Mouse (Mus musculus) embryo, embryonic 10.5 days (tissue): ENCODE measurements around the gene Emg1.

Source experiments
- DNase-seq: peaks from one replicate; pipeline ENCODE4 v3.0.0-alpha.2; 2015; ENCODE audit warnings: low spot score

The Emg1 gene

DNA sequence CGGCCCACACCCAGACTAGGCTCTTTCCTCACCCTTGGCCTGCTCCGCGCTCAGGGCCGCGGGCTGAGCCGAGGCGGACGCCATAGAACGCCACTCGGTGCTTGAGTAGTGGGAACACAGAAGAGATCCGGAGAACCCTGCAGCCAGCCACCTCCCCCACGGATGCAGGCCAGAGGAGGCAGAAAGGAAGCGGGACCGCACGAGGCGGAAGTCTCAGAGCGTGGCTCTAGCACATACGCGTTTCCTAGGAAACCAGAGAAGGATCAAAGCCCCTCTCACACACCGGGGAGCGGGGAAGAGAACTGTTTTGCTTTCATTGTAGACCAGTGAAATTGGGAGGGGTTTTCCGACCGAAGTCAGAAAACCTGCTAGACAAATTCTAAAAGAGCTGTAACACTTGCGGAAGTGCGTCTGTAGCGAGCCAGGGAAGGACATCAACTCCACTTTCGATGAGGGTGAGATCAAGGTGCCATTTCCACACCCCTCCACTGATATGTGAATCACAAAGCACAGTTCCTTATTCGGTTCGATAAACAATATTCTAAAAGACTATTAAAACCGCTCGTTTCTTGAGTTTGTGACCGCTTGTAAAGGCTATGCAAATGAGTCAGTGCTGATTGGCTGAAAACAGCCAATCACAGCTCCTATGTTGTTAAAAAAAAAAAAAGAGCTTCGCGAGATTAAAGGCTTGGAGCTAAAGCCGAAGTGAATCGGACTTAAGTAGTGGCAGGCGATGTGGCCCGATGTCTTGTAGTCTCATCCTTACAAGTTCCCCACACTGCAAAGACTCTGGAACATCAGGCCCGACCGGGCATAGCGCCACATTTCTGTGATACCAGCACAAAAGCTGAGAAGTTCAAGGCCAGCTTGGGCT, 29.1 kb upstream of the Emg1 start, which contains the start of gene Grcc10:
Grcc10 (minus strand) TSS at position 487 of the 874 bp plus-strand sequence.
- peak; percentile 98 for DNase-seq

DNA sequence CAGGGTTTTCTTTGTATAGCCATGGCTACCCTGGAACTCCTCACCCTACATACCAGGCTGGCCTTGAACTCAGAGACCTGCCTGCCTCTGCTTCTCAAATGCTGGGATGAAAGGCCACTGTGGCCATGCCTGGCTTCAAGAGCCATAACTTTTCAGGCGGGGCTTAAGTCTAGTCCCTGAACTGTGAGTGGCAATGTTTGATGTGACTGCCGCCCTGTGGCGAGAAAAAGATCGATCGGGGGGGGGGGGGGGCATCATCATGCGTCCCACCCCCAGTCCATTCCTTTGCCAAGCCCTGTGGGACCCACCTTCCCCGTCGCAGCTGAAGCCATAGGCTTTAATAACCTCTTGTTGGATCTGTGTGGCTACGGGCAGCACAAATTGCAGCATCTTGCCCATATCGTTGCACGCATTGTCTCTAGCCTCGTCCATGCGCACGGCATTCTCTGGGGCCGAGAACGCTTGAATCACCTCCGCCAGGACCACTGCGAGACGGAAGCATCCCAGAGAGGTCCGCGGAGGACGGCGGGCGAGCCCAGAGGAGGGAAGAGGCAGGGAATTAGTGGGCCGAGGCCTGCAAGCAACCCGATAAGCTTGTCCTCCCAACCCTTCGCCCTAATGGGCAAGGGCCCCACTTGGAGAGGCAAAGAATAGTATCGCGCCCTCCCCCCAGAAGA, 28.4 kb upstream of the Emg1 start:
- peak; percentile 79 for DNase-seq

DNA sequence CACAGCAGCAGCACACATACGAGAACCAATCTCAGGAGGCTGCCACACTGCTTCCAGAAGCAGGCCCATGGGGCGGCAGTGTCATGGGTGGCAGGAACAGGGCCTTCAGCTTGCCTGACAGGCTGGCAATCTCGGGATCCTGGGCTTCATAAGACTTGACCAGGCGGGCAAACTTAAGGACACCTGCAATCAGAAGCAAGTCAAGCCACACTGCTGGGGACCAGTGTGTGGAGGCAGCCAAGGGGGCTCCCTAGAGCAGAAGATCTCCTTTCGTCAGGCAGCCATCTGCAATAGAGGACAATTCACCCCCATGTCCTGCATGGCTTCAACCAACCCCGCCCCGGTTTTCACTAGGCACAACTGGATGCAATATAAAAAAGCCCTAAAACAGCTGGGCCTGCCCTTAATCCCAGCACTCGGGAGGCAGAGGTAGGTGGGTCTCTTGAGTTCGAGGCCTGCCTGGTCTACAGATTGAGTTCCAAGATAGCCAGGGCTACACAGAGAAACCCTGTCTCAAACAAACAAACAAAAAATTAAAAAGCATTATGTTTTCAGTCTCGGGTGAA, 27.3 kb upstream of the Emg1 start:
- DNase-seq, result no peak

DNA sequence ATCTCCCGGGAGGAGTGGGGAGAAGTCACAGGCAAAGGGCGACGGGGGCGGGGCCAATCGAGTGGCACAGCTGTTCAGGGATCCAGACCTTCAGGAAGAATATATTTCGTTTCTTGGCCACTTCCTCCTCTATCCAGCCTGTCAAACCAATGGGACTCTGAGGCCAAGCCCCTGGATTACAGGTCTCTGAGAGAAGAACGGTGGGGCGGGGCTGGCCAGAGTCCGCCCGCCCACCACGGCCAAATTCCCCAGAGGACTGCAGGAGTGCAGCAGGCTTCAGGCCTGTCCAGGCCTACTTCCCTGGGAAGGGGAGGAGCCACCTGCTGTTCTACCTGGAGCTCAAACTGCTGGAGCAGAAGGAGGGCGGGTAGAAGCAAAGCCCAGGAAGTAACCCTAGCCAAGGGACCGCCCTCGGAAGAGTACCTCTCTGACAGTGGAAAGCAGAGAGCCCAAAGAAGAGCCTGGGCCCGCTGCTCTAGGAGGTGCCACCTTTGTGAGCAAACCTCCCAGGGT, 26.6 kb upstream of the Emg1 start, which contains the start of gene Ptpn6:
Ptpn6 (minus strand) TSS at position 204 of the 513 bp plus-strand sequence.
- DNase-seq, result peak; percentile 56

DNA sequence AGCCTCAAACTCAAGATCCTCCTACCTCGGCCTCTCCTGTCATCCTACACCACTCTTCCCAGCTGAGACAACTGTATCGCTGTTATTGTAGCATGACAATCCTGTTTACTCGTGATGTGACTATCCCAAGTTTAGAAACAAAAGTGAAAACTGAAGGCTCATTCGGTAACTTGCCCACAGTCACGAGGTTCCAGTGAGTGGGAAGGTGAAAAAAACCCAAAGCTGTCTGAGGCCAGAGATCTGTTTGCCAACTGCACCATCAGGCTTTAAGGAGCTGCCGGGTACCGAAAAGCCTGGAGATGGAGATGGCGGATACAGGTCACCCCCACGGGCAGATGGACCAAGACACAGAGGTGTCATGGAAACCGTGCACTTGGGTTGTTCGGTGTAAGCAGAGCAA, 25.1 kb upstream of the Emg1 start:
- DNase-seq, result no peak

DNA sequence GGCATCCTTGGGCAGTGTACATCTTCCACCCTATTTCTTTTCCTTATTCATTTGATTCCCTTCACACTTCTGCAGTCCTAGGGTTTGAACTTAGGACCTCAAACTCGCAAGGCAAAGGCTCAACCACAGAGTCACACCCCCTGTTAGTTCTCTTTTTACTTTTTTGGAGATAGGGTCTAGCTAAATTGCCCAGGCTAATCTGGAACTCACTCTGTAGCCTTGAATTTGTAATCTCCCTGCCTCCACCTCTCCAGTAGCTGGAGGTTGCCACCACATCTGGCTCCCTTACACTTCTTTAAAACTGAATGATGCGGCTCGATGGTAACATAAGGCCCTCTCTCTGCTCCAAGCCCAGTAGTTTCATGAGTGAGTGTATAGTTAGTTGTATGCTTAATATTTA, 22.4 kb upstream of the Emg1 start:
- DNase-seq, result no peak

DNA sequence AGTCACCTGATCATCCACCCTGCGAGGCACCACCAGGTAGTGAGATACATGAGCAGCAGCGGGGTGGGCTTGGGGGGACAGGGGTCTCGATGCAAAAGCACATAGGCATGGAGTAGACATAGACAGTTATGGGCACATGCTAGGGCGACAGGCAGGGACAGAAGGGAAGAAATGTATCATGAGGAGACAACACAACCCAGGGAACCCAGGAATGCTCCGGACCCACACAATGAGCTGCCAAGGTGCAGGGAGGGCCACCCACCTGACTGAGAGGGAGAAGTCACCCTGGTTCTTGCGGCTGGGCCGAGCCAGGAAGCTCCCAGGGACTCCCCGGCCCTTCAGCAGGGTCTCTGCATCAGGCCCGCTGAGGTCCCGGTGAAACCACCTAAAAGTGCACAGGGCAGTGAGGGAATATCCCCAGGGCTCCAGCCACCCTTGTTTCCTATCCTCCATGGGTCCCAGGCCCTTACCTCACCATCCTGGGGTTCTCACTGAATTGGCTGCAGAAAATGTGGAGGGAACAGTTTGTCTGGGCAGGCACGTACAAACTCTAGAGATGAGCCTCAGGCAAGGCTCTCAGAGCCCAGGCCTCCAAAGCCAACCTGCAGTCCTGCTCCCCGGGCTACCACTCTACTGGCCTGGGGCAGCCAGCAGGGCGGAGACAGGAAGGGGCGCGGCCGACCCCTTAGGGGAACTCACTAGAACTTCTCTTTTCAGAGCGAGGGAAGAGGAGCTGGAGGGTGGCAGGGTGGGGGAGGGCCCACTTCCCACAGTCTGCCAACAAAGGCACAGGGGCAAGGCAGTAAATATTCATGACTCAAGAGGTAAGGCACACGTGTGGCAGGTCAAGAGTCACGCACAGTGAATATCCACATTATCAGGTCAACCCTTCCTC, 20.7 kb upstream of the Emg1 start:
- peak; percentile 36 for DNase-seq

DNA sequence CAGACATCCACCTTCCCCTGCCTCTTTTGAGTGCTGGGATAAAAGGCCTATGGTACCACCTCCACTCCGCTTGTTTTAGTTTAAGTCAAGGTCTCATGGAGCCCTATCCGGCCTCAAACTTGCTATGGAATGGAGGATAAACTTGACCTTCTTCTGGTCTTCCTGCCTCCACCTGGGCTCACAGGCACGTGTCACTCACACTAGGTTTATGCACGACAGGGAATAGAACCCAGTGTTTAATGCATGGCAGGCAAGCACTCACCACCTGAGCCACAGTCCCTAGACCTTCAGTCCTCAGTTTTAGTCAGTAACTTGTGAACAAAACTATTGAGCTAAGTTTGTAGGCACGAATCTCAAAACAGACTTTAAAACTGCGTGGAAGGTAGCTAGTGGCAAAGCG, 19.1 kb upstream of the Emg1 start:
- DNase-seq, result no peak

DNA sequence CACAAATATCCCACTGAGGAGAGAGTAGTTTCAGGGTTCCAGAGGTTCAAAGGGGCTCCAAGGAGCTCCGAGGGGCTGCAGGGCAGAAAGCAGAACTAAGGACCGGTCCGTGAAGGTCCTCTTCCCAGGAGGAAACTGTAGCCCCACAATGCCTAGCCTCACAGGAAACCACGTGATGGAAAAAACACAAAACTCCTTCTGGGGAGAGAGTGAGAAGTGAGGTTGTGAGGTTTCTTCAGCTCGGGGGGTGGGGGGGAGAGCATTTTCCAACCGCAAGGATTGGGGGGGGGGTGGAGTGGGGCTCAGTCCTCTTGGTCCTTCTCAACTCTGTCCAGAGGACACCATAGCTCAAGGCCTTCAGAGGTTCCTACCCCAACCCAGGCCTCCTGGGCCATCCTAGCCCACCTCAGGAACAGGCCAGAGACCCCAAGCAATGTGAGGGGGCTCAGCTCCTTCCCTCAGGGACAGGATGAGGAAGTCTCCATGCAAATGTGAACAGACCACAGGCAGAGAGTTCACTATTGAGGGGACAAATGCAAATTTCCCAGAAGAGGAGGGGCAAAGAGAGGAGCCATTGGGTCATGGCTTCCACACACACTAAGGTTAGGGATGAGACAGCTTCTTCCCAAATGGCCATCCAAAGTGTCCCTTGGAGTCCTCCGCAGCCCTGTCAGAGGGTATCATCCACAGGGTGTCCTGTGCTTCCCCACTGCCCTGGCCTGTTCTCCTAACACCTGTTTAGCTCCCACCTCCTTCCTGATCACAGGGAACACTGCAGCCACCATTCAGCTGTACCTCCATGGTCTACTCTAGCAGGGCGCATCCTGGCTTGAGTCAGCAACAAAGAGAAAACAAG, 18.1 kb upstream of the Emg1 start:
- DNase-seq, result no peak

DNA sequence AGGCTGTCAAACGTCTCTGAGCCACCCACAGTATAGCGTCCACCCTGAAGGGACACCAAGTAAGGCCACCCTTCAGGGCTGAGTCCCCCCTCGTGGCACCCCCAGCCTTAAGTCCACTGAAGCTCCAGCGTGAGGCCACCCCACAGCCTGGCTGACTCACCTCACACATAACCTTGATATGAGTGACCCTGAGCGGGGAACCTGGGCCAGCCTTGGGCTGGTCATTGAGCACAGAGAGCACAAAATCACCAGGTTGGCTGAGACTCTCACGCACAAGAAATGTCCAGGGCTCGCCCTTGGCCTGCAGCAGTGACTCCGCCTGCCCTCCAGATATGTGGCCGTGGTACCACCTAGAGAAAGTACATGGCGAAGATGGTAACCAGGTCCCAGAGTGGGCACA, 16.6 kb upstream of the Emg1 start:
- no peak for DNase-seq

DNA sequence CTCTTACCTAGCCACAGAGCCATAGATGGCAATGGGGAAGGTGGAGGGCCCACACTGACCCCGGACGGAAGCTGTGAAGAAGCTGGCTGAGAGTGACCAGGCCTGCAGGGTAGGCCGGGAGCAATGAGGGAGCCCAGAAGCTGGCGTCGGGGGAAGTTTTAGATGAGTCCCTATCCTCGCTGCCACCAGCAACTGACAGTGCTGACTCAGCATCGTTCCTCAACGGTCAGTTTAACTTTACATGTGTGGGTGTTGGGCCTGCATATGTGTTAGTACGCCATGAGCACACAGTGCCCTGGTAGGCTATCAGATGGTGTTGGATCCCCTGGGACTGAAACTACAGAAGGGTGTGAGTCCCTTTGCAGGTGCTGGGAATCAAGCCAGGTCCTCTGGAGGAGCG, 12.5 kb upstream of the Emg1 start:
- DNase-seq, result no peak

DNA sequence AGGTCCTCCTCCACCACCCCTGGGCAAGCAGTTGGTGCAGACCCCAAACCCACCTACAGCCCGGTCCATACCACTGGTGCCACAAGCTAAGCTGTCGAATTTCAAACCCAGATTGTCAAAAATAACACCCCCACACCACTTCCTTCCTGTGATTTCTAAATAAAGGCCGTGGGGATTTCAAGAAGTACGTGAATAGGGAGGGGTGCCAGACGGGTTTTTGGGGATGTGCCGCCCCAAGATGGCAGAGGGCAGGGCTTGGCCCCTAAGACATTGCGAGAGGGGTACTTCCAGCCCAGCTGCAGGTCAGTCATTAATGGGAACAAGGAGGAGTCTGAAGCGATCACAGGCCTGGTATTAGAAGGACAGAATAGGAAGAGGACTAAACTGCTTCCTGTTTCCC, 11.6 kb upstream of the Emg1 start:
- no peak for DNase-seq

DNA sequence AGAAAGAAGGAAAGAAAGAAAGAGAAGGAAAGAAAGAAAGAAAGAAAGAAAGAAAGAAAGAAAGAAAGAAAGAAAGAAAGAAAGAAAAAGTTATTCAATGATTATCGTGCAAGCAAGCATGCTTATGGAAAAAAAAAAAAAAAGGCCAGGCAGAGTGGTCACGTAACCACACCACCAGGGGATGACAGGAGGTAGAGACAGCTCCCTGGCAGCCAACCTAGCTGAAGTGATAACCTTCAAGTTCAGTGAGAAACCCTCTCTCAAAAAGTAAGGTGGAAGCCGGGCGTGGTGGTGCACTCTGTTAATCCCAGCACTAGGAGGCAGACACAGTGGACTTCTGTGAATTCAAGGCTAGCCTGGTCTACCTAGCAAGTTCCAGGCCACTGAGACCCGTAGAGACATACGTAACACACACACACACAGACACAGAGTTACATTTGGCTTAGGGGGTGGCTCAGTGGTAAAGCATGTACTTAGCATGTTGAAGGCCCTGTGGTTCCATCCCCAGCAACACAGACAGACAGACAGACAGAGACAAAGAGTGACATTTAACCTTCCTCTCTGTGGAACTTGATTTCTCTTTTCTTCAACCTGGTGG, 11.0 kb upstream of the Emg1 start:
- no peak for DNase-seq

DNA sequence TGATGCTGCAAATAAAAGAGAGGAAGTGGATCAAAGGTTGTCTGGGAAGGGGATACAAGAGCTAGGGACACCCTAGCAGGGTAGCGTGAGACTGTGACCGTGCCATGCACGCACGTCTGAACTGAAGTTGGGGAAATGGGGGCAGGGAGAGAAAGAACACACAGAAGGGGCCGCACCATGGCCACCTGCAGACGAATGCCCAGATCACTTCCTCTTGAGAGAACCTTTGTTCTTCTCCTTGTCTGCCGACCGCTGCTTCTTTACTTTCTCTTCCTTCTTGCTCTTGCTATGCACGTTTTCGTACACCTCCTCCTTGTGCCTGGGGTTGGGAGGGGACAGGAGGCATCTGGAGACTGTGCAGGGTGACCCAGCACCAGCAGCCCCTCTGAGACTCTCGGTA, 8.9 kb upstream of the Emg1 start:
- DNase-seq, result no peak

DNA sequence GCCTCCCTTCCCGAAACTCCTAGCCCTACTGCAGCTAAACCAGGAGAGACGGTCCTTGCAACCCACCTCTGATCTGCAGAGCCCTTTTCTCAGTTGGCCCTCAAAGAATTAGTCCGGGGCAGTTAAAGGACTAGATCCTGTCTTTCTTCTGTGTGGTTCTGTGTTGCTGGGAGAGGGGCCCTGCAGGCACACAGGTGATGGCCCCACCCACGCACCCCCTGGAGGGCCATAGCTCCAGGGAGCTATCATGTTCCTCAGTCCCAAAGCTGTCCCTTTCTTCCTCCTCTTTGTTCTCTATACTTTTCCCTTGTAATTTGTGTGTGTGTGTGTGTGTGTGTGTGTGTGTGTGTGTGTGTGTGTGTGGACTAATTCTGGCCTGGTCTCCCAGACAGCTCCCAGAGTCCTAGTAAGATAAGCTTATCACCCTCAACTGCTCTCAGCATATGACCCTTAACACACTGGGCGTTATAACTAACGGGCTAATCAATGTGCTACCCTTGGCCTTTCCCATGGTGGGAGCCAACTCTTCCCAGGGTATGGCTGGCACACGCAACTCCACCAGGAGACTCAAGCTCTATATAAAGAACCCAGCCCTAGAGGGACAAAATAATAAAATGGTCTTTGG, 7.5 kb upstream of the Emg1 start:
- no peak for DNase-seq

DNA sequence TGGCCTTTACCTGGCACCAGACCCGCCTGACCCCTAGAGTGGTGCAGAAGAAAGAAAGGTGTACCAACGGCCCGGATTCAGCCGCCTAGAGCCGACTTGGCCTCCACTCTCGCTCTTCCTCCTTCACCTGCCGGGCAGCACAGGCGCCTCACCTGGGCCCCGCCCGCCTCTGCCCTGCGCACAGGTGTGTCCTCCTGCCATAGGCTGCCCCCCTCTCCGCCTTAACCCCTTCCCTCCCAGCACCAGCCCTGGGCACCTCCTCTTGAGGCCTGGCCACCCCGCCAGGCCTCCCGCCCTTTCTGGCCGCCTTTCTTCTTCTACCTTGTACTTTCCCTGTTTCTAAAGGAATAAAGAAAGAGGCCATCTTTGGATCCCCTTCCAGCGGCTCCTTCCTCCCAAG, 6.7 kb upstream of the Emg1 start:
- DNase-seq, result no peak

DNA sequence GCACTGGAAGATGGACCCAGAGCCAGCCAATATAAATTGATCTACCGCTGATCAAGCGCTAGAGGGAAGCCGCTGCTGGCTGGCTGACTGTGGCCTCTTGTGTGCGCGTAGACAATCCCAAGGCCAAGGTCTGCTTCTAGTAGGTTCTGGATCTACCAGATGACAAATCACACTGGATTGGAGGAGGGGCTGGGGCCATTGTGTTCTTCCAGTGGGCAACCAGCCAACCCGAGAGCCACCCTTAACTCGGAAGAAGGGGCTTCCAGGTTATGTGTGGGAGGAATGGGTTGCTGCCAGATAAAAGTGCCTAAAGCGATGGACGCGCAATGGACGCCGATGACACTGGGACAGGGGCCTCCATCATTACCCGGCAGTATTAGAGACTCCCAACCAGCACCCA, 6.0 kb upstream of the Emg1 start:
- DNase-seq, result no peak

DNA sequence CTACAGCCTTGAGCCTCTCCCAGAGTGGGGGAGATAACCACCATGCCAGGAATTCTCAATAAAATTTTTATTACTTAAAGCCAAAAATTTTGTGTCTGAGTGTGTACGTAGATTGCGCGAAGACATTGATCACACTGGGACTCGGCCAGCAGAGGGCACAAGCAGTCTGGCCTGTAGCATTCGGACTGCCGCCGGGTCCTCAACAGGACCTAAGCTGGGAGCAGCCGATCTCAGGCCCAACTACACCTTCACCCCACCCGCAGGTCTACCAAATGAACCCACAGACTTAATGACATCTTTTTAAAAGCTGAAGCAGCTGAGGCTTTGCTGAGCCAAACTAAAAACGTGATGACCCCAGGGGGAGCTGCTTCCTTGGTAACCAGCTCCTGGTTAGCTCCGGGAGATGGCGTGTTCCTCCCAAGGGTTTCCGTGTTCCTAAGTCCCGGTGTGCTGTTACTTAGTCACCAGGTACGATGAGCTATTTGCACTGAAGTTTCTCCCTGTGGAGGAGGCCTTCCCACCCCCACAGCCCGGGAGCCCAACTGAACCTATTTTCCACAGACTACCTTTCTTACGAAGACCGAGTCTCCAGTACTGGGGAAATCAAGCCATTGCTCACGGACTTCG, 5.0 kb upstream of the Emg1 start:
- DNase-seq, result peak; percentile 75

DNA sequence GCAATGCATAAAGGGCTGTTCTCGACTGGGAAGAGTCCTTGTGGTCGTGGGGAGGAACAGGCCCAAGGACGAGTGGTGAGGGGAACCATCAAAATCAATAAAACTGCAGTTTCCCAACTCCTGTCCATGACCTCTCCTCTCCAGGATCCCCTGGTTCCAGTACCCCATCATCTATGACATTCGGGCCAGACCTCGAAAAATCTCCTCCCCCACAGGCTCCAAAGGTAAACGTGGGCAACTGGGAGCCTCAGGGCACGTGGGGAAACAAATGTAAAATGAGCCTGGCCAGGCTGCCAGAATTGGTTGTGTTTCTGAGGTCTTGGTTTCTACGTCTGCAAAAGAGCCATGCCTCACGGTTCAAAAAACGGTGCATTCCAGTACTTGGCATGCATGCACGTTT, 940 bp upstream of the Emg1 start:
- DNase-seq, result no peak
